Mouse (Mus musculus): ENCODE data around the gene Sart3. TPM values are rescaled to one million over a fixed set of nuclear protein-coding genes. Genes with fewer than 3 reads are reported as not detected.

Gene Sart3
- 61.8 TPM for polyA plus RNA-seq (2017; shearing (Covaris generic))

DNA sequence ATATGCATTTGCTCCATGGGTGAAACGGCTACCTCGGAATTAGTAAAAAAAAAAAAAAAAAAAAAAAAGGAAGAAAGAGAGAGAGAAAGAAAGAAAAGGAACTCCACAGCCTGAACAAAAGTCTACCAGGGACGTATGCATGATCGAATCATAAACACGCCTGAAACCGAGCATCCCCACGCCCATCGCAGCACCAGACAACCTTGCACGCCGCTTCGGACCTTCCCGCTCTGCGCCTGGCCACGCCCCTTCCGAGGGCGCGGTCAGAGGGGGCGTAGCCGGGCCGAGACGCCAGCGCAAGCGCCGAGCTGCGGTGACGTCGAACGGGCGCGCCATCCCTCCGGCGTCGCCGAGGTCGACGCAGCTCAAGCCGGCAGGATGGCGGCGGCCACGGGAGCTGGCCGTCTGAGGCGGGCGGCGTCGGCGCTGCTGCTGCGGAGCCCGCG lies at the start of gene Sart3, which contains the start of gene Iscu:
Gene Sart3 (minus strand): TSS at position 61 of the 446 bp plus-strand sequence.
Gene Iscu (plus strand): TSS at position 299 of the 446 bp plus-strand sequence.

GRCm38 (mm10) chr5:113800280-113800679 lies 28.0 kb upstream of the Sart3 start, which contains the start of gene Tmem119:
Tmem119 (minus strand) TSS chr5:113800516.

GRCm38 (mm10) chr5:113735345-113736112 lies 36.8 kb downstream of the Sart3 start, which contains the start of gene Ficd:
Ficd (plus strand) TSS chr5:113735803.

DNA sequence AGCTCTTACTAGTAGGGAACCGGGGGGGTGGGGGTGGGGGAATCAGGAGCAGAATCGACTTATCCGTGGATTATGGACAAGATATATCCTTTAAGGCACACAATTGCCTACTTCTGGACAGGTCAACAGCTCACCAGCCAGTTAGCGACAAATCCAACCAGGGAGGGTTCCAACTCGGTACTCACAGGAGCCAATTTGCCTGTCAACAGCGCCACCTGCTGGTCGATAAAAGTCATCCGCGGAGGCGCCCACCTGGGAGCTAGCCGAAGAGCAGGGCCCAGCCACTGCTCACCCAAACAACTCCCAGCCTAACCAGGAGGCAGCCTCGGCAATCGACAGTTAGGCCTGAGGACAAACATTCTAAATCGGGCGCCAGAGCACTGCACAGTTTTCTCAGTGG lies 47.9 kb downstream of the Sart3 start, which contains the start of gene 1700069L16Rik:
Gene 1700069L16Rik (minus strand): TSS at position 327 of the 400 bp plus-strand sequence.

Other genes starting within 250 kb of the Sart3 start
- gene Cmklr1, start 122.1 kb downstream of the Sart3 start, polyA plus RNA-seq (2017; shearing (Covaris generic)), result not detected
- not detected for gene 1700069L16Rik, start 47.7 kb downstream of the Sart3 start, polyA plus RNA-seq (2017; shearing (Covaris generic))
- gene Ficd, start 36.7 kb downstream of the Sart3 start, polyA plus RNA-seq (2017; shearing (Covaris generic)), result 5.8 TPM
- 113 TPM for gene Iscu, start 238 bp upstream of the Sart3 start, polyA plus RNA-seq (2017; shearing (Covaris generic))
- gene Tmem119, start 28.0 kb upstream of the Sart3 start, polyA plus RNA-seq (2017; shearing (Covaris generic)), result not detected
- gene Selplg, start 60.1 kb upstream of the Sart3 start, polyA plus RNA-seq (2017; shearing (Covaris generic)), result 1,519 TPM
- 90.7 TPM for gene Coro1c, start 136.2 kb upstream of the Sart3 start, polyA plus RNA-seq (2017; shearing (Covaris generic))
- 31.2 TPM for gene Ssh1, start 221.4 kb upstream of the Sart3 start, polyA plus RNA-seq (2017; shearing (Covaris generic))
- 1.1 TPM for gene Dao, start 231.2 kb upstream of the Sart3 start, polyA plus RNA-seq (2017; shearing (Covaris generic))

All from effector memory CD4-positive, alpha-beta T cell, adult 7 months (primary cell).